Mouse (Mus musculus) bone marrow macrophage, adult 2 months (primary cell): ENCODE results near the gene Fam47e.

ENCODE experiments used
- CTCF ChIP-seq: IDR thresholded peaks from 2 replicates; pipeline ENCODE4 v1.5.1; 2012; ENCODE audit warnings: low read depth, mild to moderate bottlenecking, low read length, moderate library complexity
- POLR2A ChIP-seq: IDR thresholded peaks from 2 replicates; pipeline ENCODE4 v1.6.1; 2012; ENCODE audit warnings: mild to moderate bottlenecking, low read depth, low read length, borderline replicate concordance

DNA sequence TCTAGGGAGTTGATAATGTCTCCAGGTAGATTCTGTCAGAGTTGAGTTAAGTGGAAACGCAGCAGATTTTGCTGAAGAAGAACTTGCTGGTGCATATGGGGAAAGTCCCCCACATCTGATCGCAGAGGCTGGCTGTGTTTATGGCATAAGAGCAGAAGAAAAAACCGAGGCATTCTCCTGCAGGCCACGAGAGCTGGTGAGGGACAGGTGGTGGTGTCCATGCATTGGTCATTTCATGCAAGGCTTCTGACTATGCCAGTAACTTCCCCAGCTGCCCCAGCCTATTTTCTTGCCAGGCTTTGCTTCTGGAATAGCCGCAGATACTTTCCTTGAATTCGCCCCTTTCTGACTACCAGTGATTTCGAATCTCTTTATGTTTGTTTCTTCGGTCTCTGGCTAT lies 42.0 kb downstream of the Fam47e start:
- TF ChIP-seq CTCF (no peak), POLR2A (no peak)
